Mouse (Mus musculus) heart, postnatal 0 days (tissue): ENCODE measurements around the gene Lrrc63.

ENCODE experiments used
- CTCF ChIP-seq: IDR thresholded peaks from 2 replicates; pipeline ENCODE4 v1.5.1; 2016; ENCODE audit warnings: antibody characterized with exemption, control low read depth, low read depth
- EP300 ChIP-seq: IDR thresholded peaks from 2 replicates; pipeline ENCODE4 v1.6.1; 2016; ENCODE audit warnings: antibody characterized with exemption, low read depth

GRCm38 (mm10) chr14:75121658-75122057, 9.0 kb downstream of the Lrrc63 start:
- TF ChIP-seq CTCF: no peak
- no peak for TF ChIP-seq EP300
